Mouse (Mus musculus) MEL (cell line): ENCODE measurements around the gene Pnldc1.

Experiments
- BHLHE40 ChIP-seq: IDR thresholded peaks from 2 replicates; pipeline ENCODE4 v1.6.1; 2012; ENCODE audit warnings: low read depth, mild to moderate bottlenecking, inconsistent platforms, low read length, improper control_type of control experiment, borderline replicate concordance
- CTCF ChIP-seq, 3 experiments: IDR thresholded peaks in 2 of 3; conservative IDR thresholded peaks in 1 of 3; 2 replicates each; pipeline ENCODE4 v1.5.1; 2011 to 2012; ENCODE audit warnings: low read length in 3 of 3, low read depth in 2 of 3, mild to moderate bottlenecking in 2 of 3, improper control_type of control experiment in 1 of 3, inconsistent platforms in 1 of 3, mixed read lengths in 1 of 3, moderate library complexity in 1 of 3; ENCODE audit not compliant: control insufficient read depth in 1 of 3, insufficient read depth in 1 of 3, poor library complexity in 1 of 3, severe bottlenecking in 1 of 3
- EP300 ChIP-seq, 2 experiments: IDR thresholded peaks; 2 replicates each; pipeline ENCODE4 v1.6.1; 2011; ENCODE audit warnings: improper control_type of control experiment in 2 of 2, low read length in 2 of 2, low read depth in 1 of 2, mild to moderate bottlenecking in 1 of 2
- JUND ChIP-seq: IDR thresholded peaks from 2 replicates; pipeline ENCODE4 v1.6.1; 2011; ENCODE audit warnings: low read depth, mild to moderate bottlenecking, improper control_type of control experiment, low read length
- MXI1 ChIP-seq: IDR thresholded peaks from 2 replicates; pipeline ENCODE4 v1.6.1; 2011; ENCODE audit warnings: mild to moderate bottlenecking, low read depth, low read length, improper control_type of control experiment
- POLR2A ChIP-seq, 2 experiments: IDR thresholded peaks; 2 replicates each; pipeline ENCODE4 v1.6.1; 2011 to 2012; ENCODE audit warnings: low read length in 2 of 2, mild to moderate bottlenecking in 2 of 2, control low read depth in 1 of 2, improper control_type of control experiment in 1 of 2, low read depth in 1 of 2, moderate library complexity in 1 of 2; ENCODE audit not compliant: control insufficient read depth in 1 of 2, insufficient read depth in 1 of 2, poor library complexity in 1 of 2
- POLR2AphosphoS2 ChIP-seq: IDR thresholded peaks from 2 replicates; pipeline ENCODE4 v1.6.1; 2011; ENCODE audit warnings: low read length, improper control_type of control experiment
- TBP ChIP-seq: IDR thresholded peaks from 2 replicates; pipeline ENCODE4 v1.8.0; 2011; ENCODE audit warnings: low read depth, low read length, improper control_type of control experiment
- UBTF ChIP-seq: IDR thresholded peaks from 2 replicates; pipeline ENCODE4 v1.6.1; 2012; ENCODE audit warnings: low read depth, mild to moderate bottlenecking, inconsistent platforms, low read length, improper control_type of control experiment, moderate library complexity, borderline replicate concordance; ENCODE audit not compliant: insufficient read depth

DNA sequence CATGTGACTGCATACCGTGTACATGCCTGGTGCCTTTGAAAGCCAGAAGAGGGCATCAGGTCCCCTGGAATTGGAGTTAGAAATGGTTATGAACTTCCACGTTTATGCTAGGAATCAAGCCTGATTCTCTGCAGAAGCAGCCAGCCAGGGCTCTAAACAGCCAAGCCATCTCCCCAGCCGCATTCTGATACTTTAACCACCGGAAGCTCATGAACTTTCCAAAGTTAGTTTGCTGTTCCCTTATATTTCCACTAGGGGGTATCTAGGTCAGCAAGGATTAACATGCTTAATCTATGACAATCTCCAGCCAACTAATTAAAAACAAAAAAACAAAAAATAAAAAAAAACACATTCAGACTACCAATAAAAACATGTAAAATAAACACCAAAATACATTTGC lies 52.0 kb downstream of the Pnldc1 start:
- no peak for TF ChIP-seq BHLHE40
- peak in 2 of 3 experiments; percentile 47 to 55; a peak in 4 of 6 replicates for TF ChIP-seq CTCF (IDR thresholded peaks at IDR 0.05 in 2 of 3, conservative IDR thresholded peaks at IDR 0.05 in 1 of 3; ENCODE audit: control insufficient read depth in 1 of 3, insufficient read depth in 1 of 3, low read depth in 2 of 3, low read length in 3 of 3, poor library complexity in 1 of 3, severe bottlenecking in 1 of 3)
- no peak for TF ChIP-seq EP300 (IDR thresholded peaks at IDR 0.05; ENCODE audit: low read depth in 1 of 2, low read length in 2 of 2)
- 0 out of 2 replicates have a peak, but pooled peaks have one; percentile 26 for TF ChIP-seq TBP
- TF ChIP-seq JUND = no peak
- TF ChIP-seq UBTF = no peak
- TF ChIP-seq MXI1 = no peak
- TF ChIP-seq POLR2AphosphoS2 = no peak
- no peak for TF ChIP-seq POLR2A (IDR thresholded peaks at IDR 0.05; ENCODE audit: control insufficient read depth in 1 of 2, insufficient read depth in 1 of 2, low read depth in 1 of 2, low read length in 2 of 2, poor library complexity in 1 of 2)
